Mouse (Mus musculus): ENCODE measurements around the gene Mfap2.

- no peak for TF ChIP-seq EP300 (optimal IDR thresholded peaks at IDR 0.05)
- no peak for TF ChIP-seq CTCF (IDR thresholded peaks at IDR 0.05; ENCODE audit: low read depth)
Measured at GRCm38 (mm10) chr4:140988706-140989290, 21.4 kb upstream of the Mfap2 start.

Measured in stomach, postnatal 0 days (tissue).